Mouse (Mus musculus): ENCODE data around the gene Prkcb. TPM values are rescaled to one million over a fixed set of nuclear protein-coding genes. Genes with fewer than 3 reads are reported as not detected.
A peak's percentile ranks its signal among the peaks of the same experiment; 100 is the strongest.

Gene Prkcb
- polyA plus RNA-seq, 1 experiment from 2014 or later = 24.5 TPM

GRCm38 (mm10) chr7:122337302-122337701 is 48.8 kb downstream of the Prkcb start:
- WGBS = 88% methylated on average over 3 of the region's 3 CpGs
- Histone ChIP-seq H3K4me1 (no peaks in the 10 kb centered on the region), H3K4me3 (no peak overlapping the region), H3K27ac (no peak overlapping the region), H3K4me2 (replicated peaks) (no peak overlapping the region), H3K9me3 (no peaks in the 10 kb centered on the region), H3K27me3 (replicated peaks) (no peaks in the 10 kb centered on the region), H3K36me3 (no peaks in the 10 kb centered on the region), H3K9ac (no peak overlapping the region)
- ATAC-seq (ENCODE audit: low FRiP score, low read depth) = no peak

- Histone ChIP-seq H3K4me2 (replicated peaks) (no peak overlapping the region), H3K9ac (no peak overlapping the region), H3K27me3 (replicated peaks) (no peaks in the 10 kb centered on the region), H3K36me3 (no peaks in the 10 kb centered on the region), H3K4me1 (no peaks in the 10 kb centered on the region), H3K9me3 (no peaks in the 10 kb centered on the region), H3K27ac (no peak overlapping the region), H3K4me3 (no peak overlapping the region)
- ATAC-seq (ENCODE audit: low FRiP score, low read depth) = no peak
- 64% methylated on average over 3 of the region's 3 CpGs for WGBS
Observed at GRCm38 (mm10) chr7:122338055-122338454, 49.5 kb downstream of the Prkcb start.

DNA sequence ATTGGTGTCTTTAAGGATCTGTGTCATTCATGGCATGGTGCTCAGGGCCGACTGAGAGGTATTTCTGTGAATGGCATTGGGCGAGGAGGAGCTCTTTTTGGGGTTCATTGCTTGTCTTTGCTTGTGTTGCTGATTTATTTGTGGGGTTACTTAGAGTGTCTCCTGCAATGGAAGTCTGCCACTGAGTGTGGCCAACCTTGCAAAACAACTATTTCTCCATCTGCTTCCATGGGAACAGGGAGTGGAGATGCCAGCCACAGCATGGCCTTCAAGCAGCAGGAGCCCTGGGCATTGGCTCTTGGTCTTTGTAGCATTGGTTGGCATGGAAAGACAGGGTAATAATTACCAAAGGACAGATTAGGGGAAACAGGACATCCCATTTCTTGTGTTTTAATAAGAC is 50.9 kb downstream of the Prkcb start:
- ATAC-seq (ENCODE audit: low FRiP score, low read depth) = no peak
- Histone ChIP-seq H3K9ac (no peak overlapping the region), H3K27me3 (replicated peaks) (no peaks in the 10 kb centered on the region), H3K27ac (no peak overlapping the region), H3K4me3 (no peak overlapping the region), H3K4me1 (no peaks in the 10 kb centered on the region), H3K9me3 (no peaks in the 10 kb centered on the region), H3K36me3 (no peaks in the 10 kb centered on the region), H3K4me2 (replicated peaks) (no peak overlapping the region)
- WGBS = 85% methylated on average over 2 of the region's 2 CpGs

DNA sequence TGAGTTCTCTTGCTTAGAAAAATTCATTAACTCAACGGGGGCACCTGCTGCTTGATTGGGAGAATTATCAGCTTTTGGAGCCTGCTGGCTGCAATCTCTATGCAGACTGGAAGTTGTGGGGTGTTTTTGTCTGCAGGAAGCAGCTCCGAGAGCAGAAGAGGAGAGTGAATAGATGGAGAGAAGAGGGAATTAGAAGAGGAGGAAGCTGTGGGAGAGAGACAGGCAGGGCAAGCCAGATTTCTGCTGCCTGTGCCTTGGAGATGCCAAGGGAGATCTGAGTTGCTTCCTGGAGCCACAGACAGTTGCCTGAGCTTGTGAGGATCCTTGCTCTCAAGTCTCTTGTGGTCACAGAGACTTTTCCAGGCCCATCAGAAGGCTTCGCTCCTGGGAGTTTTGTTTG is 53.3 kb downstream of the Prkcb start:
- 73% methylated on average over 3 of the region's 3 CpGs for WGBS
- H3K4me2 ChIP-seq (replicated peaks) = no peak overlapping the region
- H3K9me3 ChIP-seq = no peaks in the 10 kb centered on the region
- ATAC-seq (ENCODE audit: low FRiP score, low read depth) = no peak
- no peak overlapping the region for H3K4me3 ChIP-seq
- no peak overlapping the region for H3K27ac ChIP-seq
- no peaks in the 10 kb centered on the region for H3K36me3 ChIP-seq
- peaks cover 7% of the 10 kb centered on the region for H3K4me1 ChIP-seq
- H3K9ac ChIP-seq = no peak overlapping the region
- no peaks in the 10 kb centered on the region for H3K27me3 ChIP-seq (replicated peaks)

GRCm38 (mm10) chr7:122344656-122345055 is 56.1 kb downstream of the Prkcb start:
- Histone ChIP-seq H3K4me1 (peaks cover 9% of the 10 kb centered on the region), H3K27ac (no peak overlapping the region), H3K9me3 (no peaks in the 10 kb centered on the region), H3K9ac (no peak overlapping the region), H3K36me3 (no peaks in the 10 kb centered on the region), H3K27me3 (replicated peaks) (no peaks in the 10 kb centered on the region), H3K4me2 (replicated peaks) (no peak overlapping the region), H3K4me3 (no peak overlapping the region)
- 81% methylated on average over 7 of the region's 7 CpGs for WGBS
- no peak for ATAC-seq (ENCODE audit: low FRiP score, low read depth)

- Histone ChIP-seq H3K4me1 (peaks cover 9% of the 10 kb centered on the region), H3K4me3 (no peak overlapping the region), H3K27ac (no peak overlapping the region), H3K9ac (no peak overlapping the region), H3K36me3 (no peaks in the 10 kb centered on the region), H3K4me2 (replicated peaks) (no peak overlapping the region), H3K9me3 (no peaks in the 10 kb centered on the region), H3K27me3 (replicated peaks) (no peaks in the 10 kb centered on the region)
- no peak for ATAC-seq (ENCODE audit: low FRiP score, low read depth)
- whole genome bisulfite sequencing = 71% methylated on average over 14 of the region's 14 CpGs
Observed at GRCm38 (mm10) chr7:122346251-122347242, 58.0 kb downstream of the Prkcb start.

GRCm38 (mm10) chr7:122347433-122347832 is 58.9 kb downstream of the Prkcb start:
- Histone ChIP-seq H3K9me3 (no peaks in the 10 kb centered on the region), H3K36me3 (no peaks in the 10 kb centered on the region), H3K4me3 (no peak overlapping the region), H3K27me3 (replicated peaks) (no peaks in the 10 kb centered on the region), H3K9ac (no peak overlapping the region), H3K4me2 (replicated peaks) (no peak overlapping the region), H3K27ac (no peak overlapping the region), H3K4me1 (peaks cover 9% of the 10 kb centered on the region)
- no peak for ATAC-seq (ENCODE audit: low FRiP score, low read depth)
- WGBS = 83% methylated on average over 3 of the region's 3 CpGs

DNA sequence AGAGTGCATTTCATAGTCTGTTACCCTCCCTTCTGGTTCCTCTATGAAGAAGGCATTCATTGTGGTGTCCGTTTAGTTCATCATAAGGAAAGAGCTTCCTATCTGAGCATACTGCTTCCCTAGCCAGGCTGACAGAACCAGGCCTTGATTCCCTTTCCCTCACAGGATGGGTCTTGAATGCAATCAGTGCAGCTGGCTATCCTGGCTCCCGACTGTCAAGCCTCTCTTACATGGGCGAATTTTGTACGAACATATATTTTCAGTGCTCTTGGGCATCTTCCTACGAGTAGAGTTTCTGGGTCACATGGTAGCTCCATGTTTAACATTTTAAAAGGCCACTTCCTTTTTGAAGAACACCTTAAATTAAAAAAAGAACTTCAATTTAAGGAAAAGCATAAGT is 61.4 kb downstream of the Prkcb start:
- Histone ChIP-seq H3K4me2 (replicated peaks) (no peak overlapping the region), H3K9ac (no peak overlapping the region), H3K4me1 (peaks cover 9% of the 10 kb centered on the region), H3K27ac (no peak overlapping the region), H3K36me3 (no peaks in the 10 kb centered on the region), H3K9me3 (no peaks in the 10 kb centered on the region), H3K4me3 (no peak overlapping the region), H3K27me3 (replicated peaks) (no peaks in the 10 kb centered on the region)
- WGBS = 91% methylated on average over 5 of the region's 5 CpGs
- ATAC-seq (ENCODE audit: low FRiP score, low read depth) = no peak

DNA sequence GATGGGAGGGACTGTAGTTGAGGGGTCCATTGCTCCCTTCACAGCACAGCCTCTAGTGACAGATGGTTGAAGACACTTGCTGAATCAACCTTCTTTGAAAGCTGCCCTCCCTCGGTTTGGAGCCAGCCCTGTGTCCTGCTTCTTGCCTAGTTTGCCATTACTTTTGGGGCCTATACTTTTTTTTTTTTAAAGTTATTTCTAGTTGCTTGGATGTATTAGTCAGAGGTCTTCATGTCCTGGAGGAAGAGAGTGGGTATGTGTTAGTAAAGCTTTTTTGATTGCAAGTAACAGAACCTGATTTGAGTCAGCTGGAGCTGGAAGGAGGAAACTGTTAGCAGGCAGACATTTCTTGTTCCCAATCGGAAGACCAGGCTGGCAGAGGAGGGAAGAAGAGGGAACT is 62.2 kb downstream of the Prkcb start:
- Histone ChIP-seq H3K4me3 (no peak overlapping the region), H3K4me2 (replicated peaks) (no peak overlapping the region), H3K9me3 (no peaks in the 10 kb centered on the region), H3K27me3 (replicated peaks) (no peaks in the 10 kb centered on the region), H3K9ac (no peak overlapping the region), H3K4me1 (peaks cover 9% of the 10 kb centered on the region), H3K27ac (no peak overlapping the region), H3K36me3 (no peaks in the 10 kb centered on the region)
- no peak for ATAC-seq (ENCODE audit: low FRiP score, low read depth)
- WGBS = 82% methylated on average over 2 of the region's 2 CpGs

DNA sequence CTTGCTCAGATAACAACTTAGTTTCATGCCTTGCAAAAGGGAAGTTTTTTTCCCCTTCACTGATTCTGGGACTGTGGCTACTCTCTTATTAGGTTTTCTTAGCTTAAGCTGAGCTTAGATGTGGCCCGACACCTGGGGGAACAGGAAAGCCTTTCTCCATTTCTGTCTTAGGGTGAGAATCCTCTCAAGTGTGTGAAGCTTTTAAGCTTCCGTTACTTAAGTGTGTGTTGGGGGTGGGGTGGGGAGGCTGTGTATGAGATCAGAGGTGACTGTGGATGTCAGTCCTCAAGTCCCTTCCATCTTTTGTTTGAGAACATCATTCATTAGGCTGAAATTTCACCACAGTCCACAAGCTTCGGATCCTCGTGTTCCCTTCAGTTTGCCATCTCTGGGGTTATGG is 63.3 kb downstream of the Prkcb start:
- ATAC-seq (ENCODE audit: low FRiP score, low read depth) = no peak
- H3K4me3 ChIP-seq = no peak overlapping the region
- no peak overlapping the region for H3K27ac ChIP-seq
- no peaks in the 10 kb centered on the region for H3K9me3 ChIP-seq
- H3K36me3 ChIP-seq = no peaks in the 10 kb centered on the region
- 88% methylated on average over 4 of the region's 4 CpGs for WGBS
- peaks cover 2% of the 10 kb centered on the region for H3K4me1 ChIP-seq
- H3K4me2 ChIP-seq (replicated peaks) = no peak overlapping the region
- H3K9ac ChIP-seq = no peak overlapping the region
- no peaks in the 10 kb centered on the region for H3K27me3 ChIP-seq (replicated peaks)

DNA sequence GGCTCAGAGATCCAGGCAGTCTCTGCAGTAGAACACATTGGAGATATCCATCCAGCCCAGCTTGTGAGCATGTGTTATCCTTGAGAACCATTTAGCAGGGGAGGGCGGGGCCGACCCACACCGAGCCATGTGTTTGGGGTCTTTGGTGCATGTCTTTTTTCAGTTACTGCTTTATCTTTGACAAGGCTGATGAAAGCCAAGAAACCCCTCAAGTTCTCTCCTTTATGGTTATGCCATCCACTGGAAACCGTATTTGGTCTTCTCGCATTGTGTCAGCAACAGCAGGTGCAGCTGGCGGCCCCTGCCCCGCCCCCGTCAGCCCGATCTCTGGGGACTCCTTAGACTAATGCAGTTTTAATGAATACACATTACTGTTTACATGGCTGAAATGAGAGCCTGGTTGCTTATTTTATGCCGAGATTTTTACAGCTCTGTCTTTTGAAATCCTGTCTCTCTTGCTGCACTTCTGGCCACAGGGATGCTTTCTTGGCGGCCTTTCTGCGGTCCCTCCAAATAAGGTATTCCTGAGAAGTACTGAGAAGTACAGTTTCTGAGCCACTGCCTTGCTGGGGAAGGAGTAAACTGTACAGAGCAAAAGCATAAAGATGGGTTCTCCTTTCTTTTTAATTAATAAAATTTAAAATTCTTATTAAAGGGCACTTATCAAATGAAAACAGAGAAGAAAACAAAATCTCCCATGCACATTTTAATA is 64.2 kb downstream of the Prkcb start:
- no peaks in the 10 kb centered on the region for H3K9me3 ChIP-seq
- H3K4me3 ChIP-seq = no peak overlapping the region
- H3K4me1 ChIP-seq = no peaks in the 10 kb centered on the region
- 54% methylated on average over 12 of the region's 12 CpGs for WGBS
- no peak overlapping the region for H3K9ac ChIP-seq
- no peak overlapping the region for H3K27ac ChIP-seq
- H3K4me2 ChIP-seq (replicated peaks) = no peak overlapping the region
- no peaks in the 10 kb centered on the region for H3K27me3 ChIP-seq (replicated peaks)
- peak; percentile 70; the same call in 1 of the 2 replicates for ATAC-seq (ENCODE audit: low FRiP score, low read depth)
- H3K36me3 ChIP-seq = no peaks in the 10 kb centered on the region

GRCm38 (mm10) chr7:122353329-122353728 is 64.8 kb downstream of the Prkcb start:
- Histone ChIP-seq H3K4me3 (no peak overlapping the region), H3K27me3 (replicated peaks) (no peaks in the 10 kb centered on the region), H3K9ac (no peak overlapping the region), H3K36me3 (no peaks in the 10 kb centered on the region), H3K4me1 (no peaks in the 10 kb centered on the region), H3K9me3 (no peaks in the 10 kb centered on the region), H3K27ac (no peak overlapping the region), H3K4me2 (replicated peaks) (no peak overlapping the region)
- ATAC-seq (ENCODE audit: low FRiP score, low read depth) = no peak
- WGBS = 73% methylated on average over 4 of the region's 4 CpGs

Measured in neural tube, embryonic 12.5 days (tissue).